Mouse (Mus musculus) bone marrow, adult 2 months (tissue): ENCODE measurements around the gene Psma2. TPM values are rescaled to one million over a fixed set of nuclear protein-coding genes. Genes with fewer than 3 reads are reported as not detected.
A peak's percentile ranks its signal among the peaks of the same experiment; 100 is the strongest.

Source experiments
- H3K27ac ChIP-seq: fragments of 200-500 bp; 2 replicates; pipeline ENCODE4 v1.5.1; 2012; ENCODE audit warnings: low read depth, mild to moderate bottlenecking, control low read depth, inconsistent platforms, low read length; ENCODE audit not compliant: control insufficient read depth, poor library complexity, insufficient read depth
- H3K4me1 ChIP-seq: fragments of 200-500 bp; 2 replicates; pipeline ENCODE4 v1.6.1; 2011; ENCODE audit warnings: low read length; ENCODE audit not compliant: control insufficient read depth, insufficient read depth
- H3K4me3 ChIP-seq: fragments of 200-500 bp; replicated peaks from 2 replicates; pipeline ENCODE3; 2011; ENCODE audit warnings: mild to moderate bottlenecking, low read depth, low read length, control low read depth; ENCODE audit not compliant: control insufficient read depth
- CTCF ChIP-seq: fragments of 200-500 bp; IDR thresholded peaks from 2 replicates; pipeline ENCODE4 v1.5.1; 2011; ENCODE audit warnings: low read length, control low read depth; ENCODE audit not compliant: control insufficient read depth, insufficient read depth
- POLR2A ChIP-seq: fragments of 200-500 bp; IDR thresholded peaks from 2 replicates; pipeline ENCODE4 v1.6.1; 2011; ENCODE audit warnings: low read depth, mild to moderate bottlenecking, control low read depth, low read length, borderline replicate concordance; ENCODE audit not compliant: control insufficient read depth
- WGBS: fragments of 180-500 bp; shearing (Covaris S2); methylation state at CpG from one replicate; pipeline ENCODE4 v1.1.7; 2018; 5-methylcytosine and 5-hydroxymethylcytosine counted together
- polyA plus RNA-seq: library from polyadenylated mRNA; stranded (reverse); fragments of >200 nt; gene quantifications from 2 replicates; pipeline ENCODE4 v1.2.4, GENCODE M21; 2011; ENCODE audit warnings: low replicate concordance; ENCODE audit not compliant: missing spikeins, insufficient read depth, insufficient read length

The Psma2 gene
- polyA plus RNA-seq, result 28.8 and 42.1 TPM in 2 replicates

DNA sequence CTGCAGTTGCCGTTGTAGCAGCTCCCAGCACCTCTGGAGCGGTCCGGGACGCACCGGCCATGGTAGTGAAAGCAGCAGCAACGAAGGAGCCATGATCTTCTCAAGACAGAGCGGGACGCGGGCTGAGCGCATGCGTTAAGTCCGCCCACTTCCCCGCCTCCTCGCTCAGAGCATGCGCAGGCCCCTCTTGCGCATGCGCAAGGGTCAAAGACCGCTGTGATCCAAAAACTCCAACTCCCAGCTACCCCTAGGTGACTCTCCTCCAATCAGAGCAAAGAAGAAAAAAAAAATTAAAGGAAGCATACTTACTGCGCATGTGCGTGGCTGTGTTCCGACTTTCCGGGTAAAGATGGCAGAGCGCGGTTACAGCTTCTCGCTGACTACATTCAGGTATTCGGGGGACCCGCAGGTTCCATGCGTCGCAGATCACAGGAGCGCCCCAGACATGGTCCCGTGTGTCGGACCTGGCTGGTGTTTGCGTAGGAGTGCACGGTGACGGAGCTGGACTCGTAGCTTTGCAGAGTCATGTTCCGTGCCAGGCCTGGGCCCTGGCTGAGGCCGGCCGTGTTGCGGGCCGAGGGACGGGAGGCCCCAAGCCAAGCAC lies at the start of gene Psma2, which contains the start of gene Mrpl32:
Gene Psma2, plus strand, starts transcription at position 315 of the 604 bp plus-strand sequence.
Gene Mrpl32, minus strand, starts transcription at position 240 of the 604 bp plus-strand sequence.
- H3K27ac ChIP-seq, result peak within 1 kb of the TSS; percentile 85
- H3K4me1 ChIP-seq, result no peaks in the 10 kb centered on the region; the same call in 1 of the 2 replicates
- TF ChIP-seq POLR2A, result peak; percentile 80
- TF ChIP-seq CTCF, result peak; percentile 7; the same call in 1 of the 2 replicates
- H3K4me3 ChIP-seq, result peak within 1 kb of the TSS; percentile 99
- under 1% methylated on average over 42 of the region's 42 CpGs for WGBS

- Histone ChIP-seq H3K27ac (no peak overlapping the region), H3K4me3 (no peak overlapping the region), H3K4me1 (no peaks in the 10 kb centered on the region)
- TF ChIP-seq POLR2A, result no peak
- no peak for TF ChIP-seq CTCF
Observed at GRCm38 (mm10) chr13:14574128-14574527, 38.9 kb upstream of the Psma2 start.

- no peak for TF ChIP-seq POLR2A
- no peak overlapping the region for H3K27ac ChIP-seq
- no peak overlapping the region for H3K4me3 ChIP-seq
- H3K4me1 ChIP-seq, result no peaks in the 10 kb centered on the region
- 69% methylated on average over 3 of the region's 3 CpGs for WGBS
Observed at GRCm38 (mm10) chr13:14580392-14580791, 32.6 kb upstream of the Psma2 start.

DNA sequence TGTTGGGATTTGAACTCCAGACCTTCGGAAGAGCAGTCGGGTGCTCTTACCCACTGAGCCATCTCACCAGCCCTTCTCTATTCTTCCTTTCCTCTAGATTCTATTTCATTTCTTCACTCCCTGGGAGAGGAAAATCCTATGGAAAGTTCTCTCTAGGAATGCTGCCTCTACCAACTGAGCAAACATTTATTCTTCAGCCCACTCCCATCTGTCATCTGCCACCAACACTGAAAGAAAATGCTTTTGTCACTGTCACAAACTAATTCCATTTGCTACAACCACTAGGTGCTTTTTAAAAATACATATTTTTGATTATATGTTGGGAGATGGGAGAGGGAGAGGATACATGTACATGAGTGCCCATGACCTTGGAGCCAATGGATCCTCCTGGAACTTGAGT lies 10.3 kb upstream of the Psma2 start:
- TF ChIP-seq CTCF, result no peak
- TF ChIP-seq POLR2A, result no peak
- WGBS, result 90% methylated on average over 2 of the region's 2 CpGs
- H3K27ac ChIP-seq, result no peak overlapping the region
- no peaks in the 10 kb centered on the region for H3K4me1 ChIP-seq
- H3K4me3 ChIP-seq, result no peak overlapping the region

DNA sequence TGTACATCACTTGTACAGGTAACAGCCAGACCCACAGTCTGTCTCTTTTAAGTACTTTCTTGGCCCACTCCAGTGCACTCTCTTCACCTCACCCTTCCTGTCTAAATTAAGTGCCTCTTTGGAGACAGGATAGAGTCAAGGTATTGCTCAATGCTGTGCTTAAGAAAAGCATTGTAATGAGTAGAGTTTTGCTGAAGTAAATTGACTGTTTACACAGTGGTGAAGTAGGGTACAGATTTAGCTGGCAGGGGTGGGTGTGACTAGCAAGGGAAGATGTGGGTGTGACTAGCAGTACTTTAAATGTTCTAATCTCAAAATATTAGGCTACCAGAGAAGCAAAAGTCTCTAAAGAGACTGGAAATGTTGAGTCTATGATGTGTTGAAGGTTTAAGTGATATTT lies 5.4 kb upstream of the Psma2 start:
- TF ChIP-seq POLR2A, result no peak
- TF ChIP-seq CTCF, result no peak
- Histone ChIP-seq H3K4me3 (no peak overlapping the region), H3K4me1 (no peaks in the 10 kb centered on the region; the same call in 1 of the 2 replicates), H3K27ac (no peak overlapping the region)

GRCm38 (mm10) chr13:14612463-14612862 lies 577 bp upstream of the Psma2 start:
- TF ChIP-seq POLR2A (no peak), CTCF (no peak)
- Histone ChIP-seq H3K4me3 (peak overlapping the region; percentile 95), H3K27ac (peak overlapping the region; percentile 85), H3K4me1 (no peaks in the 10 kb centered on the region; the same call in 1 of the 2 replicates)
- WGBS, result 6% methylated on average over 10 of the region's 10 CpGs

- H3K4me1 ChIP-seq, result no peaks in the 10 kb centered on the region; the same call in 1 of the 2 replicates
- H3K4me3 ChIP-seq, result peak overlapping the region; percentile 99
- no peak for TF ChIP-seq POLR2A
- no peak for TF ChIP-seq CTCF
- WGBS, result under 1% methylated on average over 9 of the region's 9 CpGs
- peak overlapping the region; percentile 49 for H3K27ac ChIP-seq
Observed at GRCm38 (mm10) chr13:14613553-14613952, 513 bp downstream of the Psma2 start.

- no peak for TF ChIP-seq POLR2A
- peak; percentile 49 for TF ChIP-seq CTCF
- no peak overlapping the region for H3K27ac ChIP-seq
- WGBS, result 11% methylated on average over 2 of the region's 2 CpGs
Observed at GRCm38 (mm10) chr13:14618724-14619123, 5.7 kb downstream of the Psma2 start.

More at GRCm38 (mm10) chr13:14618724-14619123, 5.7 kb downstream of the Psma2 start:
- no peaks in the 10 kb centered on the region; the same call in 1 of the 2 replicates for H3K4me1 ChIP-seq
- no peak overlapping the region for H3K4me3 ChIP-seq
